Mouse (Mus musculus): ENCODE data around the gene Zfy2.

Gene Zfy2

GRCm38 (mm10) chrY:2170309-2170708, at the start of gene Zfy2:
TSS of gene Zfy2 (minus strand) at chrY:2170409.
- DNase-seq (ENCODE audit: low spot score in 2 of 2) = no peak

All from right cerebral cortex, adult 2 months (tissue).